Mouse (Mus musculus): Measurements from ENCODE around the gene Tmem29. TPM values are rescaled to one million over a fixed set of nuclear protein-coding genes. Genes with fewer than 3 reads are reported as not detected.
A peak's percentile ranks its signal among the peaks of the same experiment; 100 is the strongest.

Tmem29 gene
- polyA plus RNA-seq, 1 experiment: 0.89 TPM

- Histone ChIP-seq H3K4me1 (peaks cover 8% of the 10 kb centered on the region), H3K27me3 (replicated peaks) (no peaks in the 10 kb centered on the region), H3K4me3 (replicated peaks) (peak overlapping the region; percentile 62), H3K36me3 (replicated peaks; ENCODE audit: low read length) (no peaks in the 10 kb centered on the region), H3K9me3 (no peaks in the 10 kb centered on the region)
- TF ChIP-seq FLI1 (IDR thresholded peaks at IDR 0.05; ENCODE audit: low read length) (no peak), GATA1 (IDR thresholded peaks at IDR 0.05; ENCODE audit: borderline replicate concordance, low read length) (no peak)
Observed at GRCm38 (mm10) chrX:150458136-150458535, 818 bp downstream of the Tmem29 start.

DNA sequence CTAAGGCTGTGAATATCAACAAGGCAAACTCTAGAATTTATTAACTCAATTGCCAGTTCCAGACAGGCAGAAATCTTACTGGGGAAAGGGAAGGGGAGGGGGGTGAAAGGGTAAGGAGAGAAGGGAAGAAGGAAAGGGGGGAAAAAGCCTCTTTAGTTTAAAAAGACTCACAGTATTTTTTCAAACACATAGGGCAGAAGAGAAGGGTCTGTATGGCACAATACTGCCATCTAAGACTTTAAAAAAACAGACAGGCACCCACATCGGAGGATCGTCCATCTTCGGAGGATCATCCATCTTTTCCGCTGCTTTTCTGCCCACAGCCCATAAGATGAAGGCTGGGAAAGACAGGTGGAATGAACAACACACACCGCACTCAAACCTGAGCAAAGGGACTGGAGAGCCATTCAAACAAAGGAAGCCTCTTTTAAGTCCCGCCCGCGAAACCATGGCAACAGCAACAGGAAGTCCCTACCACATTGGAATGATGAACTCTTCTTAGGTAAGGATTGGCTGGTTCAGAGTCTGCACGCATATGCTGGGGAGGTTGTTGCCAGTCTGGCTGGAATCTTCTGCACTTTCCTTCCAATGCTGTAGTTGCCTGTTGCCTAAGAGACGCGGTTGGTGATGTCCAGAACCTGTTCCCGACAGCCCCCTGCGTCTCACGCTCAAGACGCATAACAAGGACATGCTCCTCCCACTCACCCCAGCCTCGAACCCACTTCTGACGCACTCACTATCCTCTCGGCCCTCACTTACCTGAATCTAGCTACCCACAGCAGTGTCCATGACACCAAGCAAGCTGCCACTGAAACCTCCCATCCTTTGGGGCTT is 18.2 kb downstream of the Tmem29 start:
- Histone ChIP-seq H3K4me1 (peaks cover 7% of the 10 kb centered on the region; the same call in 1 of the 2 replicates), H3K9me3 (no peaks in the 10 kb centered on the region), H3K36me3 (replicated peaks; ENCODE audit: low read length) (no peaks in the 10 kb centered on the region), H3K27me3 (replicated peaks) (peaks cover 10% of the 10 kb centered on the region), H3K4me3 (replicated peaks) (peak overlapping the region; percentile 44)
- no peak for TF ChIP-seq FLI1 (IDR thresholded peaks at IDR 0.05; ENCODE audit: low read length)
- TF ChIP-seq GATA1 (IDR thresholded peaks at IDR 0.05; ENCODE audit: borderline replicate concordance, low read length): no peak

GRCm38 (mm10) chrX:150436373-150436772 is 22.6 kb downstream of the Tmem29 start:
- no peaks in the 10 kb centered on the region for H3K36me3 ChIP-seq (replicated peaks; ENCODE audit: low read length)
- peaks cover 10% of the 10 kb centered on the region; the same call in 1 of the 2 replicates for H3K4me1 ChIP-seq
- no peak overlapping the region for H3K4me3 ChIP-seq (replicated peaks)
- H3K27me3 ChIP-seq (replicated peaks): peaks cover 14% of the 10 kb centered on the region
- H3K9me3 ChIP-seq: no peaks in the 10 kb centered on the region
- TF ChIP-seq FLI1 (IDR thresholded peaks at IDR 0.05; ENCODE audit: low read length) (no peak), GATA1 (IDR thresholded peaks at IDR 0.05; ENCODE audit: borderline replicate concordance, low read length) (no peak)

DNA sequence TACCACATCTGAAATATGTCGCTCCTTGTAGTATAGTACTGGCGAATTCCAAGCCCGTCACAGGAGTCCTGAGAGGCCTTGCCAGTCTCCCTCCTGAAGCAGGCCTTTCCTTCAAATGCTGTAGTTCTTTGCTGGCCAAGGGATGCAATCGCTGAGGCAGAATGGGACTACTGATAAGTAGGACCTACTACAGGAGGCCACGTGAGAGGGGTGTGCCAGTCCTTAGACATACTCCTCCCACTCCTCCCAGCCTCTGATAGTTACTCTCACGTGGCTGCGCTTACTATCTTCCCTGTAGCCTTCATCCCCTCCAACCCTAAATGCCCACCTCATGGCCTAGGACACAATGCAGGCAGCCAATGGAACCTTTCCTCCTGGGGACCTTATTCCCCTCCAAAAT is 23.6 kb downstream of the Tmem29 start:
- peaks cover 9% of the 10 kb centered on the region for H3K27me3 ChIP-seq (replicated peaks)
- H3K36me3 ChIP-seq (replicated peaks; ENCODE audit: low read length): no peaks in the 10 kb centered on the region
- H3K4me1 ChIP-seq: peaks cover 4% of the 10 kb centered on the region; the same call in 1 of the 2 replicates
- H3K9me3 ChIP-seq: no peaks in the 10 kb centered on the region
- no peak overlapping the region for H3K4me3 ChIP-seq (replicated peaks)
- no peak for TF ChIP-seq FLI1 (IDR thresholded peaks at IDR 0.05; ENCODE audit: low read length)
- no peak for TF ChIP-seq GATA1 (IDR thresholded peaks at IDR 0.05; ENCODE audit: borderline replicate concordance, low read length)

DNA sequence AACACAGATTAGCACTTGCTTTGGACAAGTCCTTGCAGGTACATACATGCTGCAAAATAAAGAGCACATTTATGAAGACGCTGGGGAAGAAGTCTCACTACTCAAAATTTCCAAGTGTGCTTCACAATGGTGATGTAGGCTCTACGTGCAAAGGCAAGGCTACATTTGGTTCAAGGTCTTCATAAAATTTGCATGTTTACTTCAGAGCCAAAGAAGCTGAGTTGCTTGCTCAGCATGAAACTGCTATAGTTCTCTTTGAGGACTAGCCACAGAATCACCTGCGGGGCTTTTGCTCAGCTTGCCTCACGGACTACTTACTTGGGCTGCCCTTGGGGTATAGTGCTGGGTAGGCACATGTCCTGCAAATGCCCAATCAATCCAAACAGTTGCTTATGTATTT is 45.4 kb downstream of the Tmem29 start:
- Histone ChIP-seq H3K9me3 (no peaks in the 10 kb centered on the region), H3K36me3 (replicated peaks; ENCODE audit: low read length) (peaks cover 3% of the 10 kb centered on the region), H3K4me1 (no peaks in the 10 kb centered on the region), H3K27me3 (replicated peaks) (peaks cover 10% of the 10 kb centered on the region), H3K4me3 (replicated peaks) (no peak overlapping the region)
- TF ChIP-seq FLI1 (IDR thresholded peaks at IDR 0.05; ENCODE audit: low read length) (no peak), GATA1 (IDR thresholded peaks at IDR 0.05; ENCODE audit: borderline replicate concordance, low read length) (no peak)

Other genes with a start within 250 kb of the Tmem29 start
- not detected in 2 replicates for gene Alas2, start 88.2 kb upstream of the Tmem29 start, polyA plus RNA-seq (2012; ENCODE audit: insufficient read depth, low replicate concordance)
- 0.22 TPM in 1 of 2 replicates, not detected in the other for gene Pfkfb1, start 129.1 kb upstream of the Tmem29 start, polyA plus RNA-seq (2012; ENCODE audit: insufficient read depth, low replicate concordance)
- gene Apex2, start 130.7 kb upstream of the Tmem29 start, polyA plus RNA-seq (2012; ENCODE audit: insufficient read depth, low replicate concordance): 1.2 and 2.2 TPM in 2 replicates
- not detected in 2 replicates for gene Tro, start 198.4 kb upstream of the Tmem29 start, polyA plus RNA-seq (2012; ENCODE audit: insufficient read depth, low replicate concordance)

Measured in megakaryocyte, embryonic 14.5 days (primary cell).